Mouse (Mus musculus): Measurements from ENCODE around the gene Nxt1.

GRCm38 (mm10) chr2:148627011-148627471 lies 45.4 kb upstream of the Nxt1 start:
- no peak for TF ChIP-seq CHD2 (IDR thresholded peaks at IDR 0.05; ENCODE audit: low read depth, low read length)
- TF ChIP-seq HCFC1 (IDR thresholded peaks at IDR 0.05; ENCODE audit: borderline replicate concordance, insufficient read depth, low read length), result no peak
- no peak for TF ChIP-seq ZC3H11A (IDR thresholded peaks at IDR 0.05; ENCODE audit: borderline replicate concordance, low read depth, low read length)

Data from ES-E14 (cell line).